Mouse (Mus musculus): ENCODE measurements at regions not wholly inside any gene's neighbourhood (a gene's known extent, or its start where the extent isn't known, plus 50 kb on each side); places are given as distances from the start of the nearest gene placed in this dataset.

- TF ChIP-seq POLR2A (IDR thresholded peaks at IDR 0.05; ENCODE audit: insufficient read length, low read depth) (no peak), MYOG (IDR thresholded peaks at IDR 0.05; ENCODE audit: control insufficient read depth in 1 of 3, insufficient read depth in 1 of 3, insufficient read length in 2 of 3, low read depth in 2 of 3) (no peak), E2F4 (IDR thresholded peaks at IDR 0.05; ENCODE audit: insufficient read depth) (no peak), MYOD1 (IDR thresholded peaks at IDR 0.05; ENCODE audit: control insufficient read depth in 1 of 3, insufficient read length in 2 of 3, low read depth in 2 of 3) (no peak), USF1 (IDR thresholded peaks at IDR 0.05; ENCODE audit: low read depth) (no peak), MAX (IDR thresholded peaks at IDR 0.05; ENCODE audit: low read depth) (no peak)
Measured at GRCm38 (mm10) chr7:72788261-72788660, 481.9 kb upstream of the Mctp2 start.
